Mouse (Mus musculus) kidney, embryonic 14.5 days (tissue): ENCODE measurements at regions not wholly inside any gene's neighbourhood (a gene's known extent, or its start where the extent isn't known, plus 50 kb on each side); places are given as distances from the start of the nearest gene placed in this dataset.

Source experiments
- ATAC-seq: fragments of 200-750 bp; cut with Nextera tagmentation; 2 replicates; pipeline ENCODE4 v1.8.0; 2017; ENCODE audit warnings: moderate number of reproducible peaks, mild to moderate bottlenecking, moderate TSS enrichment, moderate library complexity; ENCODE audit not compliant: low FRiP score, low TSS enrichment
- H3K27ac ChIP-seq: fragments of 300-500 bp; sonication (generic); 2 replicates; pipeline ENCODE4 v1.5.1; 2014; ENCODE audit warnings: low read depth, mild to moderate bottlenecking, low read length, moderate library complexity, mixed read lengths
- H3K27me3 ChIP-seq: fragments of 300-500 bp; sonication (generic); 2 replicates; pipeline ENCODE4 v1.6.1; 2014; ENCODE audit warnings: mild to moderate bottlenecking, low read length; ENCODE audit not compliant: control insufficient read depth, insufficient read depth
- H3K36me3 ChIP-seq: fragments of 300-500 bp; sonication (generic); 2 replicates; pipeline ENCODE4 v1.6.1; 2014; ENCODE audit warnings: low read length, mixed read lengths; ENCODE audit not compliant: control insufficient read depth, insufficient read depth
- H3K4me1 ChIP-seq: fragments of 300-500 bp; sonication (generic); 2 replicates; pipeline ENCODE4 v1.6.1; 2014; ENCODE audit warnings: low read length, mixed read lengths; ENCODE audit not compliant: control insufficient read depth, insufficient read depth
- H3K4me2 ChIP-seq: fragments of 300-500 bp; sonication (generic); replicated peaks from 2 replicates; pipeline ENCODE4 v1.6.1; 2014; ENCODE audit warnings: low read depth, mild to moderate bottlenecking, low read length
- H3K4me3 ChIP-seq: fragments of 300-500 bp; sonication (generic); 2 replicates; pipeline ENCODE4 v1.5.1; 2014; ENCODE audit warnings: mild to moderate bottlenecking, low read length
- H3K9ac ChIP-seq: fragments of 300-500 bp; sonication (generic); 2 replicates; pipeline ENCODE4 v1.6.1; 2014; ENCODE audit warnings: low read depth, mild to moderate bottlenecking, low read length, moderate library complexity
- H3K9me3 ChIP-seq: fragments of 300-500 bp; sonication (generic); 2 replicates; pipeline ENCODE4 v1.6.1; 2016; ENCODE audit warnings: low read length; ENCODE audit not compliant: control insufficient read depth
- WGBS: fragments of 180-500 bp; shearing (Covaris S2); extraction: QIAGEN DNeasy Blood & Tissue Kit; methylation state at CpG from one replicate; pipeline ENCODE4 v1.1.7; 2014; 5-methylcytosine and 5-hydroxymethylcytosine counted together

GRCm38 (mm10) chr13:53805872-53806271 is 249.6 kb downstream of the Drd1 start:
- Histone ChIP-seq H3K4me3 (no peak overlapping the region), H3K27ac (no peak overlapping the region), H3K4me2 (no peak overlapping the region), H3K36me3 (no peaks in the 10 kb centered on the region), H3K9ac (no peak overlapping the region), H3K9me3 (no peaks in the 10 kb centered on the region), H3K4me1 (peaks cover 5% of the 10 kb centered on the region; the same call in 1 of the 2 replicates), H3K27me3 (no peaks in the 10 kb centered on the region)
- WGBS, result 66% methylated on average over 4 of the region's 4 CpGs
- ATAC-seq, result no peak

GRCm38 (mm10) chr13:53800978-53801377 is 254.5 kb downstream of the Drd1 start:
- no peaks in the 10 kb centered on the region for H3K27me3 ChIP-seq
- H3K4me1 ChIP-seq, result no peaks in the 10 kb centered on the region
- H3K27ac ChIP-seq, result no peak overlapping the region
- no peak for ATAC-seq
- H3K9ac ChIP-seq, result no peak overlapping the region
- no peak overlapping the region for H3K4me3 ChIP-seq
- no peaks in the 10 kb centered on the region for H3K36me3 ChIP-seq
- H3K4me2 ChIP-seq, result no peak overlapping the region
- H3K9me3 ChIP-seq, result no peaks in the 10 kb centered on the region
- 83% methylated on average over 5 of the region's 5 CpGs for WGBS

- no peak for ATAC-seq
- no peak overlapping the region for H3K4me3 ChIP-seq
- H3K27me3 ChIP-seq, result no peaks in the 10 kb centered on the region
- no peaks in the 10 kb centered on the region for H3K9me3 ChIP-seq
- H3K36me3 ChIP-seq, result no peaks in the 10 kb centered on the region
- H3K4me2 ChIP-seq, result no peak overlapping the region
- H3K27ac ChIP-seq, result no peak overlapping the region
- WGBS, result 82% methylated on average over 2 of the region's 2 CpGs
- H3K9ac ChIP-seq, result no peak overlapping the region
- no peaks in the 10 kb centered on the region for H3K4me1 ChIP-seq
These were observed 266.7 kb downstream of the Drd1 start for GRCm38 (mm10) chr13:53788809-53789208.

GRCm38 (mm10) chr13:53783492-53783891 is 272.0 kb downstream of the Drd1 start:
- no peaks in the 10 kb centered on the region for H3K36me3 ChIP-seq
- no peak overlapping the region for H3K4me3 ChIP-seq
- H3K9ac ChIP-seq, result no peak overlapping the region
- ATAC-seq, result no peak
- no peaks in the 10 kb centered on the region for H3K9me3 ChIP-seq
- no peaks in the 10 kb centered on the region for H3K4me1 ChIP-seq
- no peaks in the 10 kb centered on the region for H3K27me3 ChIP-seq
- no peak overlapping the region for H3K4me2 ChIP-seq
- H3K27ac ChIP-seq, result no peak overlapping the region
- WGBS, result 19% methylated on average over 6 of the region's 6 CpGs

GRCm38 (mm10) chr13:53779150-53779549 is 276.4 kb downstream of the Drd1 start:
- Histone ChIP-seq H3K9me3 (no peaks in the 10 kb centered on the region), H3K4me3 (no peak overlapping the region), H3K27me3 (no peaks in the 10 kb centered on the region), H3K27ac (no peak overlapping the region), H3K9ac (no peak overlapping the region), H3K36me3 (no peaks in the 10 kb centered on the region), H3K4me1 (no peaks in the 10 kb centered on the region), H3K4me2 (no peak overlapping the region)
- 0 out of 2 replicates have a peak, but pooled peaks have one; percentile 46 for ATAC-seq
- 40% methylated on average over 4 of the region's 4 CpGs for WGBS

GRCm38 (mm10) chr13:53776421-53776820 is 279.1 kb downstream of the Drd1 start:
- Histone ChIP-seq H3K27me3 (no peaks in the 10 kb centered on the region), H3K9ac (no peak overlapping the region), H3K4me2 (no peak overlapping the region), H3K4me3 (no peak overlapping the region), H3K9me3 (no peaks in the 10 kb centered on the region), H3K27ac (no peak overlapping the region), H3K36me3 (no peaks in the 10 kb centered on the region), H3K4me1 (no peaks in the 10 kb centered on the region)
- no peak for ATAC-seq
- 86% methylated on average over 11 of the region's 11 CpGs for WGBS

GRCm38 (mm10) chr13:53775687-53776086 is 279.8 kb downstream of the Drd1 start:
- WGBS, result 51% methylated on average over 5 of the region's 5 CpGs
- Histone ChIP-seq H3K36me3 (no peaks in the 10 kb centered on the region), H3K4me1 (no peaks in the 10 kb centered on the region), H3K4me2 (no peak overlapping the region), H3K9me3 (no peaks in the 10 kb centered on the region), H3K27me3 (no peaks in the 10 kb centered on the region), H3K27ac (no peak overlapping the region), H3K4me3 (no peak overlapping the region), H3K9ac (no peak overlapping the region)
- no peak for ATAC-seq

GRCm38 (mm10) chr13:53764613-53765243 is 290.8 kb downstream of the Drd1 start:
- 21% methylated on average over 13 of the region's 13 CpGs for WGBS
- Histone ChIP-seq H3K27ac (no peak overlapping the region), H3K4me1 (no peaks in the 10 kb centered on the region), H3K4me3 (no peak overlapping the region), H3K9me3 (no peaks in the 10 kb centered on the region), H3K9ac (no peak overlapping the region), H3K4me2 (no peak overlapping the region), H3K36me3 (no peaks in the 10 kb centered on the region), H3K27me3 (no peaks in the 10 kb centered on the region; the same call in none of the 2 replicates)
- peak; percentile 55; the same call in 1 of the 2 replicates for ATAC-seq

GRCm38 (mm10) chr13:53757576-53758237 is 284.8 kb upstream of the Msx2 start:
- no peak for ATAC-seq
- WGBS, result 71% methylated on average over 13 of the region's 13 CpGs
- H3K9ac ChIP-seq, result no peak overlapping the region
- H3K27me3 ChIP-seq, result no peaks in the 10 kb centered on the region
- no peak overlapping the region for H3K4me3 ChIP-seq
- no peak overlapping the region for H3K27ac ChIP-seq
- H3K4me2 ChIP-seq, result no peak overlapping the region
- no peaks in the 10 kb centered on the region for H3K9me3 ChIP-seq
- H3K36me3 ChIP-seq, result no peaks in the 10 kb centered on the region
- no peaks in the 10 kb centered on the region for H3K4me1 ChIP-seq
